Mouse (Mus musculus) intestine, postnatal 0 days (tissue): ENCODE measurements at regions not wholly inside any gene's neighbourhood (a gene's known extent, or its start where the extent isn't known, plus 50 kb on each side); places are given as distances from the start of the nearest gene placed in this dataset.

ENCODE experiments used
- ATAC-seq: fragments of 200-750 bp; cut with Nextera tagmentation; 2 replicates; pipeline ENCODE4 v1.8.0; 2017; ENCODE audit warnings: mild to moderate bottlenecking, moderate TSS enrichment, moderate library complexity
- H3K27ac ChIP-seq: fragments of 300-500 bp; sonication (generic); 2 replicates; pipeline ENCODE4 v1.5.1; 2014; ENCODE audit warnings: mild to moderate bottlenecking, low read depth, low read length, moderate library complexity
- H3K27me3 ChIP-seq: fragments of 300-500 bp; sonication (generic); replicated peaks from 2 replicates; pipeline ENCODE4 v1.6.1; 2014; ENCODE audit warnings: low read length, mixed read lengths; ENCODE audit not compliant: control insufficient read depth, insufficient read depth
- H3K36me3 ChIP-seq: fragments of 300-500 bp; sonication (generic); 2 replicates; pipeline ENCODE4 v1.6.1; 2014; ENCODE audit warnings: mild to moderate bottlenecking, moderate library complexity; ENCODE audit not compliant: control insufficient read depth, insufficient read depth
- H3K4me1 ChIP-seq: fragments of 300-500 bp; sonication (generic); replicated peaks from 2 replicates; pipeline ENCODE4 v1.6.1; 2014; ENCODE audit warnings: antibody characterized with exemption, low read length, mixed read lengths; ENCODE audit not compliant: control insufficient read depth, insufficient read depth
- H3K4me2 ChIP-seq: fragments of 300-500 bp; sonication (generic); replicated peaks from 2 replicates; pipeline ENCODE4 v1.6.1; 2014; ENCODE audit warnings: low read depth, mild to moderate bottlenecking, moderate library complexity
- H3K4me3 ChIP-seq: fragments of 300-500 bp; sonication (generic); 2 replicates; pipeline ENCODE4 v1.5.1; 2014; ENCODE audit warnings: low read depth, low read length
- H3K9ac ChIP-seq: fragments of 300-500 bp; sonication (generic); 2 replicates; pipeline ENCODE4 v1.6.1; 2014; ENCODE audit warnings: mild to moderate bottlenecking, low read depth, low read length
- H3K9me3 ChIP-seq: fragments of 300-500 bp; sonication (generic); 2 replicates; pipeline ENCODE4 v1.6.1; 2016; ENCODE audit warnings: mixed run types; ENCODE audit not compliant: control insufficient read depth
- CTCF ChIP-seq: sonication (generic); IDR thresholded peaks from 2 replicates; pipeline ENCODE4 v1.5.1; 2016; ENCODE audit warnings: low read depth, mild to moderate bottlenecking, control low read depth, antibody characterized with exemption, moderate library complexity
- WGBS: fragments of 180-500 bp; shearing (Covaris S2); extraction: QIAGEN DNeasy Blood & Tissue Kit; methylation state at CpG from one replicate; pipeline ENCODE4 v1.1.7; 2014; 5-methylcytosine and 5-hydroxymethylcytosine counted together

- Histone ChIP-seq H3K27ac (no peak overlapping the region), H3K27me3 (no peaks in the 10 kb centered on the region), H3K4me1 (no peaks in the 10 kb centered on the region), H3K4me3 (no peak overlapping the region), H3K9me3 (no peaks in the 10 kb centered on the region), H3K4me2 (no peak overlapping the region), H3K36me3 (no peaks in the 10 kb centered on the region), H3K9ac (no peak overlapping the region)
- no peak for TF ChIP-seq CTCF
- ATAC-seq = no peak
- 34% methylated on average over 1 of the region's 1 CpGs for WGBS
These were observed 83.5 kb upstream of the Rapgef5 start for GRCm38 (mm10) chr12:117432788-117433187.

- no peaks in the 10 kb centered on the region for H3K27me3 ChIP-seq
- 62% methylated on average over 4 of the region's 4 CpGs for WGBS
These were observed 79.3 kb upstream of the Rapgef5 start for GRCm38 (mm10) chr12:117437011-117437410.

DNA sequence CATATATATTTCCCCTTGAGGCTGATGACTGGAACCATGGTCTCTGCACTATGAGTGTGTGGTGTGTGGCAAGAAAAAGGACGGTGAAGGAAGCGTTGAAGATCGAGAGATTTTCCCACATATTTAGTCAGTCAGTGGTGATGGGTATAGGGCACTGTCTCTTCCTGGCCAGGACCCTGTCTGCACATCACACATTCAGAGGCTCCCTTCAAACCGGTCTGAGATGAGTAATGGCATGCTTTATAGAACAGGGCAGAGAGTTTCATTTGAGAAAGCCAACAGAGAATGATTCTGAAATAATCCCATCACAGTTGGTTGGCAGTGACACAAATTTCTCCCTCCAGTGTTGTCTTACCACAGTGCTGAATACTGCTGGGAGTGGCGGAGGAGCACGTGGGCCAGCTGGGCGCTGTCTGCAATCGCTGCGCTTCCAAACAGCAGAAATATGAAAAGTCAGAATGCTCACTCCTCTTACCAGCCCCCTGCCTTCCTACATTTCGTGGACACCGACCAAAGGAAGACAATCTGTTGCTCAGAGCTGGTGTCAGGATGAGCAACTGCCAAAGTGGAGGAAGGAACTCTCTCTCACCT is 77.2 kb upstream of the Rapgef5 start:
- no peak for TF ChIP-seq CTCF
- ATAC-seq = no peak
- Histone ChIP-seq H3K4me3 (no peak overlapping the region), H3K4me1 (no peaks in the 10 kb centered on the region), H3K36me3 (no peaks in the 10 kb centered on the region), H3K4me2 (no peak overlapping the region), H3K9me3 (no peaks in the 10 kb centered on the region), H3K9ac (no peak overlapping the region), H3K27me3 (no peaks in the 10 kb centered on the region), H3K27ac (no peak overlapping the region)
- WGBS = 68% methylated on average over 11 of the region's 11 CpGs

More at GRCm38 (mm10) chr12:117437011-117437410, 79.3 kb upstream of the Rapgef5 start:
- Histone ChIP-seq H3K4me1 (no peaks in the 10 kb centered on the region), H3K27ac (no peak overlapping the region), H3K36me3 (no peaks in the 10 kb centered on the region), H3K9me3 (no peaks in the 10 kb centered on the region), H3K4me2 (no peak overlapping the region), H3K4me3 (no peak overlapping the region), H3K9ac (no peak overlapping the region)
- TF ChIP-seq CTCF = no peak
- ATAC-seq = no peak

DNA sequence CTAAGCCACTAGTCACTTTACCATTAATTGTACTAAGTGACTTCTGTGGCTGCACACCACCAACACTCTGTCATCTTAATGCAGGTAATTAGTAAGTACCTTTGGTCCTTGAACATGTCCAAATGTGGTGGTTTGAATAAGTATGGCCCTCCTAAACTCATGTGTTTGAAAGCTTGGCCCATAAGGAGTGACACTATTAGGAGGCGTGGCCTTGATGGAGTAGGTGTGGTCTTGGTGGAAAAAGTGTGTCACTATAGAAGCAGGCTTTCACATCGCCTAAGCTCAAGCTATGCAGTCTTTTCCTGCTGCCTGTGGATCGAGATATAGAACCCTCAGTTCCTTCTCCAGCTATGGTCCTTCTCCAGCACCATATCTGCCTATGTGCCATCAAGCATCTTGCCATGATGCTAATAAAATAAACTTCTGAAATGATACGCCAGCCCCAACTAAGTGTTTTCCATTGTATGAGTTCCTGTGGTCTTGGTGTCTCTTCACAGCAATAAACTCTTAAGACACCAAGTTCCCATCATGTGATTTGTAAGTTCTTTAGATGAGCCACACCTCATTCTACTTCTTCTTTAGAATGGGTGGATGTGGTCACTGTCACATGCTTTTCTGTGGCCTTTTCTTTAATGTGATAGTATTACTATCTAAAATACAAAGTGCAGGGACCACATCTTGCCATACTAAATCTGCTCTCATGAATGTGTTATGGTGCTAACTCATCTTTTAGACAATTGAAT is 71.9 kb upstream of the Rapgef5 start:
- Histone ChIP-seq H3K9ac (no peak overlapping the region), H3K4me1 (0 out of 2 replicates have a peak, but pooled peaks cover 2% of the 10 kb centered on the region), H3K27ac (no peak overlapping the region), H3K27me3 (no peaks in the 10 kb centered on the region), H3K4me2 (no peak overlapping the region), H3K36me3 (no peaks in the 10 kb centered on the region), H3K4me3 (no peak overlapping the region), H3K9me3 (no peaks in the 10 kb centered on the region)
- TF ChIP-seq CTCF = no peak
- no peak for ATAC-seq
- 83% methylated on average over 4 of the region's 4 CpGs for WGBS

DNA sequence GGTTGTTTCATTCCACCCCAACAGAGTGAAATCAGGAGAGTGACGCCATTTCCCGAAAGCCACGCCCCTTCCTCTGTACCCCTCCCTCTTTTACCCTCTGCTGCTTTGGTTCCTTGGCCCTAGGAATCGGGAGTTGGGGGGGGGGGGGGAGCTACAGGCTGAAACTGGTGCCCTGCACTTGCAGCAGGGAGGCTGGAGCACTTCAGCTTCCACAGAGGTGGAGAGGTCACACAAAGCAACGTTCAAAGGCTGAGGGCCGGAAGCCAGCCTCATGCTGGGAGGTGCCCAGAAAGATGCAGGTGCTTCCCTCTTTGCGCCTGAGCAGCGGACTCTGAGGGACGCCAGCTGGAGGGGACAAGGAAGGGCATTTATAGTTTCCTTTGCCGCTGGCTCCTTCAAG is 69.1 kb upstream of the Rapgef5 start:
- H3K9me3 ChIP-seq = no peaks in the 10 kb centered on the region
- no peak overlapping the region for H3K27ac ChIP-seq
- H3K36me3 ChIP-seq = no peaks in the 10 kb centered on the region
- no peak overlapping the region for H3K9ac ChIP-seq
- no peaks in the 10 kb centered on the region for H3K27me3 ChIP-seq
- H3K4me2 ChIP-seq = peak overlapping the region; percentile 27; the same call in 1 of the 2 replicates
- 0 out of 2 replicates have a peak, but pooled peaks cover 2% of the 10 kb centered on the region for H3K4me1 ChIP-seq
- no peak for TF ChIP-seq CTCF
- no peak overlapping the region for H3K4me3 ChIP-seq
- no peak for ATAC-seq
- 26% methylated on average over 10 of the region's 10 CpGs for WGBS

DNA sequence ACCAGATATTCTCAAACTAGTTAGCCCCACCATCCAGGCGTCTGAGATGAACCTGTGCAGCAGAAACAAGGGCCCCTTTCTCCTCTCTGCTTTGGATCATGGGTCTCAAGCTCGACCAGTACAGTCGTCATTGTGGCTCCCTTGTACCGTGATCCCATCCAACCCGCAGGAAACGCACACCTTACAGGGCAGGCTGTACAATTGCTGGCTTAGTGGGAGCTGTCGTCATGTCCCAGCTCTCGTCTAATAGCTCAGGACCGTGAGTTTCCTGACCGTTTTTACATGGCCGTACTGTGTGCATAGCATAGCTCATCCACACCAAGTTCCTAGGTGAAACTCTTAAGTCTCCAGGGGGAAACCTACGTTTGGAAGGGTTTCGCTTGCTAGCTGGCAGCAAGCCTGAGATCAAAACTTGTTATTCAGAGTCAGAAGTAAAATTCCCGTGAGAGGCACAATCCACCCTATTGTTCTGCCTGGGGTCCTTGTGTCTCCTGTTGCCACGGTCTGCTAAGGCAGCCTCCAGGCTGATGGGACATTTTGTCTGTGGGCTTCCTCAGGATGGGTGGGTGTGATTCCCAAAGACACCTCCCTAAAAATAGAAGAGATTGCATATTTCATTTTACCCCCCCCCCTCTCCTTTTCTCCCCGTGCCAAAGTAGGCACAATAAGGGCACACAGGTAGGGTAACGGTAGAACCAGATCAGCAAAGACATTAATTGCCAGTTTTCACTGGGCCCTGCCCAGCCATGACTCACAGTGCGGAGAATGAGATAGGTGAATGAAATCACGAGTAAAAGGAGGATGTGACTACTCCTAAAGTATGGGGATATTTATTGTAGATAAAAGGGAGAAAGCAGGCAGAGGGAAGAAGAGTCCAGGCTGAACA is 68.2 kb upstream of the Rapgef5 start:
- Histone ChIP-seq H3K4me3 (no peak overlapping the region), H3K9me3 (no peaks in the 10 kb centered on the region), H3K4me1 (0 out of 2 replicates have a peak, but pooled peaks cover 2% of the 10 kb centered on the region), H3K4me2 (no peak overlapping the region), H3K27ac (no peak overlapping the region), H3K9ac (no peak overlapping the region), H3K36me3 (no peaks in the 10 kb centered on the region), H3K27me3 (no peaks in the 10 kb centered on the region)
- no peak for ATAC-seq
- TF ChIP-seq CTCF = no peak
- 62% methylated on average over 19 of the region's 19 CpGs for WGBS
